Mouse (Mus musculus) neural tube, embryonic 11.5 days (tissue): ENCODE results near the gene Eml2. TPM values are rescaled to one million over a fixed set of nuclear protein-coding genes. Genes with fewer than 3 reads are reported as not detected.

Source experiments
- ATAC-seq: fragments of 200-750 bp; cut with Nextera tagmentation; 2 replicates; pipeline ENCODE4 v1.8.0; 2017; ENCODE audit warnings: moderate number of reproducible peaks, mild to moderate bottlenecking, moderate TSS enrichment, moderate library complexity; ENCODE audit not compliant: insufficient read depth, low FRiP score, low TSS enrichment
- DNase-seq: peaks from one replicate; pipeline ENCODE4 v3.0.0-alpha.2; 2015; ENCODE audit warnings: low spot score
- H3K27ac ChIP-seq: fragments of 300-500 bp; sonication (generic); 2 replicates; pipeline ENCODE4 v1.5.1; 2014; ENCODE audit warnings: low read depth, mild to moderate bottlenecking, low read length
- H3K27me3 ChIP-seq: fragments of 300-500 bp; sonication (generic); 2 replicates; pipeline ENCODE4 v1.6.1; 2014; ENCODE audit warnings: mild to moderate bottlenecking, low read length, mixed read lengths; ENCODE audit not compliant: control insufficient read depth, insufficient read depth
- H3K36me3 ChIP-seq: fragments of 300-500 bp; sonication (generic); 2 replicates; pipeline ENCODE4 v1.6.1; 2014; ENCODE audit warnings: mild to moderate bottlenecking, low read length, moderate library complexity, mixed read lengths; ENCODE audit not compliant: control insufficient read depth, insufficient read depth
- H3K4me1 ChIP-seq: fragments of 300-500 bp; sonication (generic); 2 replicates; pipeline ENCODE4 v1.6.1; 2014; ENCODE audit warnings: low read length, mixed read lengths; ENCODE audit not compliant: control insufficient read depth, insufficient read depth
- H3K4me2 ChIP-seq: fragments of 300-500 bp; sonication (generic); 2 replicates; pipeline ENCODE4 v1.6.1; 2014; ENCODE audit warnings: low read depth, mild to moderate bottlenecking, moderate library complexity
- H3K4me3 ChIP-seq: fragments of 300-500 bp; sonication (generic); 2 replicates; pipeline ENCODE4 v1.5.1; 2014; ENCODE audit warnings: low read depth, low read length
- H3K9ac ChIP-seq: fragments of 300-500 bp; sonication (generic); 2 replicates; pipeline ENCODE4 v1.6.1; 2014; ENCODE audit warnings: mild to moderate bottlenecking, low read length
- H3K9me3 ChIP-seq: fragments of 300-500 bp; sonication (generic); 2 replicates; pipeline ENCODE4 v1.6.1; 2016; ENCODE audit warnings: low read length; ENCODE audit not compliant: control insufficient read depth
- WGBS: fragments of 180-500 bp; shearing (Covaris S2); extraction: QIAGEN DNeasy Blood & Tissue Kit; methylation state at CpG from one replicate; pipeline ENCODE4 v1.1.7; 2014; 5-methylcytosine and 5-hydroxymethylcytosine counted together
- microRNA counts: library from miRNA; unstranded; fragments of <30 nt; microRNA quantifications from one replicate; lab custom pipeline; 2015
- microRNA-seq: library from miRNA; unstranded; fragments of <30 nt; microRNA quantifications from one replicate; pipeline ENCODE4, GENCODE M21; 2016
- polyA plus RNA-seq: library from polyadenylated mRNA; unstranded; fragments of >200 nt; fragmentation: Nextera tagmentation; extraction: Ambion mirVana; gene quantifications from 2 replicates; pipeline ENCODE4 v1.2.1, GENCODE M21; 2014

Gene Eml2
- polyA plus RNA-seq, 1 experiment from 2014 or later: 2.0 TPM

DNA sequence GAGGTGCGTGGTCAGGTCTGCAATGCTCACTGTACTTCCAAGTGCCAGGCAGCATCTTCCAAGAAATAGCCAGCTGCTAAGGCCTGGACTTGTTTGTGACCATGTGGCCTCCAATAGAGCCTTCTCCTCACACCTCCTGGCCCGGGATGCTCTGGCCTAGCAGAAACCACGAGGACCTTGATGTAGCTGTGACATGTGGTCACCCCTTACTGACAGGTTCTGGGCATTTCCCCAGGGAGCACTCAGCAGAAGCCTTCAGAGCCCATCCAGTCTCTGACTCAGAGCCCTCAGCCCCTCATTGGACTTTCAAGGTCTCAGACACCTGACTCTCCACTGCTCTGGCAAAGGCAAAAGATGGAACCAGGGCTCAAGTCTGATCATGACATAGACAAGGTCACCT lies 68.9 kb downstream of the Eml2 start:
- WGBS: 91% methylated on average over 3 of the region's 3 CpGs
- Histone ChIP-seq H3K4me2 (no peak overlapping the region), H3K4me3 (no peak overlapping the region), H3K27me3 (no peaks in the 10 kb centered on the region), H3K36me3 (peaks cover 2% of the 10 kb centered on the region; the same call in 1 of the 2 replicates), H3K4me1 (no peaks in the 10 kb centered on the region), H3K27ac (no peak overlapping the region), H3K9me3 (no peaks in the 10 kb centered on the region), H3K9ac (no peak overlapping the region)
- DNase-seq: no peak
- ATAC-seq: no peak

DNA sequence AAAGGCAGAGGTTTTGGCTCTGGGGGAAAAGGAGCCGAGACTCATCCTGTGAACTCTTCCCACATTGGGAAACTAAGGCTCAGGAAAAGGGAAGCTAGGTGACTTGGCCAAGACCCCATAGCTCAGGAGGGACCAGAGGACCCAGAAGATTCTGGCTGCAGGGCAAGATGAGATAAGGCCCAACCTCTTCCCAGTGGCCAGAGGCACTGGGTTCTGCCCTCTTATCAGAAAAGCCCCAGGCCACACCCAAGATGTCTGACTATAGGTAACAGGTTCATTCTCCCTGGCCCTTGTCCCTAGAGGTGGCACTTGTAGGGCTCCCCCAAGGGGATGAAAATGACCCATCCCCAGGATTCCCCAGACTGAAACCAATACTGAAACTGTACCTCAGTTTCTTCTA lies 70.6 kb downstream of the Eml2 start:
- Histone ChIP-seq H3K9ac (no peak overlapping the region), H3K4me2 (no peak overlapping the region), H3K27me3 (no peaks in the 10 kb centered on the region), H3K4me1 (no peaks in the 10 kb centered on the region), H3K4me3 (no peak overlapping the region), H3K9me3 (no peaks in the 10 kb centered on the region), H3K36me3 (peaks cover 2% of the 10 kb centered on the region; the same call in 1 of the 2 replicates), H3K27ac (no peak overlapping the region)
- ATAC-seq (no peak), DNase-seq (no peak)
- 92% methylated on average over 1 of the region's 1 CpGs for WGBS

DNA sequence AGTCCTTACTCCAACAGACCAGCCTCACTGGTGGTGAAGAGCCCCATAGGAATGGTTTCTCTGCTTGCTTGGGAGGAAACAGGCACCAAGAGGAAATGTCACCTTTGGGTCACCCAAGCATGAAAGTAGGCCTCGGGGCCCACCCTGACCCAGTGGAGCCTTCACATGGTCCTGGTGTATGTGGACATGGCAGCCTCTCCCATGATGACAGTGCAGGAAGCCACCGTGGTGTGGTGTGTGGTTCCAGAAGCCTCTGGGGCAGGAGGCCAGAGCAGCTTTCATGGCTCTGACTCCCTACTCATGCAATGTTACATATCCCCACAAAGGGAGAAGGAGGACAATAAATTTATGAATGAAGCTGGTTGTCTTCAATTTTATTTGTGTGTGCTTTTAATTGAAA lies 71.3 kb downstream of the Eml2 start:
- Histone ChIP-seq H3K4me2 (no peak overlapping the region), H3K36me3 (peaks cover 2% of the 10 kb centered on the region; the same call in 1 of the 2 replicates), H3K9me3 (no peaks in the 10 kb centered on the region), H3K4me1 (no peaks in the 10 kb centered on the region), H3K9ac (no peak overlapping the region), H3K27ac (no peak overlapping the region), H3K4me3 (no peak overlapping the region), H3K27me3 (no peaks in the 10 kb centered on the region)
- no peak for ATAC-seq
- DNase-seq: no peak
- WGBS: 95% methylated on average over 2 of the region's 2 CpGs

DNA sequence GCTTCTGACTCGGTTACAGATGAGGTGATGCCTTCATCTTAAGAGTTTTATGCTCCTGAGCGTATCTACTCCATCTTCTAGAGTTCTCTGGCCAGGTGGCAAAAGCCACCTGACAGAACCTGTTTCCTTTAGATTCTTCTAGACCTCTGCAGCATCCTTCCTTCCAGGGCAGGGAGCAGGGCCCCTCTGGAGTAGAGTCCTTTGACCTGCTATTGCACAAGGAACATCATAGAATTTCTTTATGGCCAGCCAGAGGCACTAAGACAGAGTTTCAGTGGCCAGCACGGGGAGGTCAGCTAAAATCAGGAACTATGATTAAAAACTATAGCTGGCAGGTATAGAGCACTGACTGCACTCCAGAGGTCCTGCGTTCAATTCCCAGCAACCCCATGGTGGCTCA lies 75.9 kb downstream of the Eml2 start:
- Histone ChIP-seq H3K9me3 (no peaks in the 10 kb centered on the region), H3K36me3 (peaks cover 5% of the 10 kb centered on the region; the same call in 1 of the 2 replicates), H3K27ac (no peak overlapping the region), H3K4me3 (no peak overlapping the region), H3K27me3 (no peaks in the 10 kb centered on the region), H3K4me1 (no peaks in the 10 kb centered on the region), H3K9ac (no peak overlapping the region), H3K4me2 (no peak overlapping the region)
- WGBS: 81% methylated on average over 4 of the region's 4 CpGs
- no peak for DNase-seq
- ATAC-seq: no peak

DNA sequence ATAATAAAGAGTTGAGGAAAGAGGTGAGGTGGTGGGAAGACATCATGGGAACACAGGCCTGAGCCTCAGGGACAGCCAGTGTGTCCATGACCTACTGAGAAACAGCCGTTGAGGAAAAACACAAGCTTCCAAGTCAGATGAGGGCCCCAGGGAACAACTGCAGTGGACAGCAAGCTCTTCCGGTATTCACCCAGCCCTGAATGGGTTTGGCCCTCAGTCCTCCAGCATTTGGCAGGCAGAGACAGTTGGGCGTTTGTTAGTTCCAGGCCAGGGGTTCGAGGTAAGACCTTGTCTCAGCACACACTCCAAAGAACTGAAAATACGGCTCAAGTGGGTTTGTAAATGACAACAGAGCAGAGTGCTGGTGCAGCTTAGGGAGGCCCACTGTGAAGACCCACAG lies 77.2 kb downstream of the Eml2 start:
- ATAC-seq (no peak), DNase-seq (no peak)
- H3K9ac ChIP-seq: no peak overlapping the region
- no peaks in the 10 kb centered on the region for H3K4me1 ChIP-seq
- no peaks in the 10 kb centered on the region for H3K27me3 ChIP-seq
- peaks cover 7% of the 10 kb centered on the region; the same call in 1 of the 2 replicates for H3K36me3 ChIP-seq
- H3K4me3 ChIP-seq: no peak overlapping the region
- 73% methylated on average over 5 of the region's 5 CpGs for WGBS
- H3K9me3 ChIP-seq: no peaks in the 10 kb centered on the region
- no peak overlapping the region for H3K27ac ChIP-seq
- no peak overlapping the region for H3K4me2 ChIP-seq

GRCm38 (mm10) chr7:19255395-19255794 lies 79.2 kb downstream of the Eml2 start:
- H3K4me1 ChIP-seq: no peaks in the 10 kb centered on the region
- H3K27me3 ChIP-seq: no peaks in the 10 kb centered on the region
- H3K9me3 ChIP-seq: no peaks in the 10 kb centered on the region
- no peak overlapping the region for H3K9ac ChIP-seq
- ATAC-seq (no peak), DNase-seq (no peak)
- no peak overlapping the region for H3K4me3 ChIP-seq
- H3K36me3 ChIP-seq: peaks cover 12% of the 10 kb centered on the region
- no peak overlapping the region for H3K27ac ChIP-seq
- H3K4me2 ChIP-seq: no peak overlapping the region
- 87% methylated on average over 17 of the region's 17 CpGs for WGBS

MicroRNAs within 50 kb of the gene (microRNA counts, 519-probe panel; counts per million panel counts)
- microRNA mmu-miR-330 (lab: Ali Mortazavi, UCI): 171 counts per million, percentile 57 among the panel's probes with 10 or more counts

Small RNAs within 50 kb of the gene (microRNA-seq; reads per million reads assigned to microRNA genes)
- gene Mir330: 229 reads per million, percentile 61 among the genes with 10 or more reads in this experiment

Other genes starting within 250 kb of the Eml2 start
- gene Nanos2, start 189.0 kb upstream of the Eml2 start, polyA plus RNA-seq: 0.29 TPM in 1 of 2 replicates, not detected in the other
- 4.4 and 4.7 TPM in 2 replicates for gene Mypop, start 185.2 kb upstream of the Eml2 start, polyA plus RNA-seq
- gene Irf2bp1, start 172.4 kb upstream of the Eml2 start, polyA plus RNA-seq: 27.2 and 31.4 TPM in 2 replicates
- not detected in 2 replicates for gene Foxa3, start 152.9 kb upstream of the Eml2 start, polyA plus RNA-seq
- 30.5 and 35.6 TPM in 2 replicates for gene Sympk, start 152.0 kb upstream of the Eml2 start, polyA plus RNA-seq
- not detected in 2 replicates for gene Rsph6a, start 121.7 kb upstream of the Eml2 start, polyA plus RNA-seq
- 29.7 and 31.7 TPM in 2 replicates for gene Dmwd, start 100.2 kb upstream of the Eml2 start, polyA plus RNA-seq
- gene Dmpk, start 92.6 kb upstream of the Eml2 start, polyA plus RNA-seq: 9.4 and 10.2 TPM in 2 replicates
- gene Six5, start 81.8 kb upstream of the Eml2 start, polyA plus RNA-seq: 6.3 and 7.4 TPM in 2 replicates
- gene Gm4969, start 58.1 kb upstream of the Eml2 start, polyA plus RNA-seq: 1.3 and 1.4 TPM in 2 replicates
- gene Fbxo46, start 56.6 kb upstream of the Eml2 start, polyA plus RNA-seq: 10.1 and 10.6 TPM in 2 replicates
- gene Qpctl, start 27.1 kb upstream of the Eml2 start, polyA plus RNA-seq: 12.9 and 13.9 TPM in 2 replicates
- gene Snrpd2, start 26.7 kb upstream of the Eml2 start, polyA plus RNA-seq: 148 and 152 TPM in 2 replicates
- 0.69 and 0.76 TPM in 2 replicates for gene Gipr, start 10.3 kb upstream of the Eml2 start, polyA plus RNA-seq
- gene Gpr4, start 36.1 kb downstream of the Eml2 start, polyA plus RNA-seq: 2.4 and 2.6 TPM in 2 replicates
- 43.7 and 45.9 TPM in 2 replicates for gene Opa3, start 51.9 kb downstream of the Eml2 start, polyA plus RNA-seq
- 54.6 and 57.6 TPM in 2 replicates for gene Vasp, start 95.4 kb downstream of the Eml2 start, polyA plus RNA-seq
- not detected in 2 replicates for gene Ppm1n, start 103.6 kb downstream of the Eml2 start, polyA plus RNA-seq
- 58.2 and 60.2 TPM in 2 replicates for gene Rtn2, start 106.2 kb downstream of the Eml2 start, polyA plus RNA-seq
- gene Fosb, start 133.6 kb downstream of the Eml2 start, polyA plus RNA-seq: 0.07 TPM in 1 of 2 replicates, not detected in the other
- 91.8 and 93.3 TPM in 2 replicates for gene Ercc1, start 168.4 kb downstream of the Eml2 start, polyA plus RNA-seq
- gene Cd3eap, start 183.1 kb downstream of the Eml2 start, polyA plus RNA-seq: 17.8 and 18.0 TPM in 2 replicates
- 3.4 and 4.7 TPM in 2 replicates for gene Ppp1r13l, start 183.3 kb downstream of the Eml2 start, polyA plus RNA-seq
- gene Ercc2, start 205.6 kb downstream of the Eml2 start, polyA plus RNA-seq: 12.4 and 14.6 TPM in 2 replicates
- gene Klc3, start 227.7 kb downstream of the Eml2 start, polyA plus RNA-seq: 3.2 and 3.4 TPM in 2 replicates
- gene Ckm, start 228.4 kb downstream of the Eml2 start, polyA plus RNA-seq: 0.41 and 0.69 TPM in 2 replicates